Mouse (Mus musculus) liver, adult 2 months (tissue): ENCODE data around the gene Kazn. TPM values are rescaled to one million over a fixed set of nuclear protein-coding genes. Genes with fewer than 3 reads are reported as not detected.

Experiments
- DNase-seq: peaks from one replicate; pipeline ENCODE4 v3.0.0-alpha.2; 2011; ENCODE audit warnings: low read depth, low spot score; ENCODE audit errors: extremely low read depth
- H3K27ac ChIP-seq: fragments of 200-500 bp; replicated peaks from 2 replicates; pipeline ENCODE4 v1.5.1; 2012; ENCODE audit warnings: low read depth, mild to moderate bottlenecking, control low read depth, inconsistent platforms, low read length; ENCODE audit not compliant: insufficient read depth
- H3K27me3 ChIP-seq: fragments of 200-500 bp; 2 replicates; pipeline ENCODE4 v1.6.1; 2012; ENCODE audit warnings: mild to moderate bottlenecking, moderate library complexity, low read length, inconsistent platforms; ENCODE audit not compliant: control insufficient read depth, insufficient read depth
- H3K36me3 ChIP-seq: fragments of 200-500 bp; 2 replicates; pipeline ENCODE4 v1.6.1; 2012; ENCODE audit warnings: low read length, inconsistent platforms; ENCODE audit not compliant: control insufficient read depth, insufficient read depth
- H3K4me1 ChIP-seq: fragments of 200-500 bp; 2 replicates; pipeline ENCODE4 v1.6.1; 2011; ENCODE audit warnings: low read length; ENCODE audit not compliant: control insufficient read depth, insufficient read depth
- H3K4me3 ChIP-seq: fragments of 200-500 bp; 2 replicates; pipeline ENCODE4 v1.5.1; 2011; ENCODE audit warnings: low read depth, mild to moderate bottlenecking, control low read depth, low read length, moderate library complexity; ENCODE audit not compliant: insufficient read depth
- H3K79me2 ChIP-seq: fragments of 200-500 bp; 2 replicates; pipeline ENCODE4 v1.6.1; 2012; ENCODE audit warnings: inconsistent platforms, mild to moderate bottlenecking, low read length, moderate library complexity; ENCODE audit not compliant: control insufficient read depth, insufficient read depth
- H3K9ac ChIP-seq: fragments of 200-500 bp; 2 replicates; pipeline ENCODE4 v1.6.1; 2012; ENCODE audit warnings: low read depth, mild to moderate bottlenecking, control low read depth, inconsistent platforms, low read length
- CTCF ChIP-seq: fragments of 200-500 bp; IDR thresholded peaks from 2 replicates; pipeline ENCODE4 v1.5.1; 2011; ENCODE audit warnings: low read depth, low read length, control low read depth
- POLR2A ChIP-seq: fragments of 200-500 bp; IDR thresholded peaks from 2 replicates; pipeline ENCODE4 v1.6.1; 2011; ENCODE audit warnings: low read length, control low read depth; ENCODE audit not compliant: insufficient read depth; ENCODE audit errors: extremely low read depth
- WGBS: fragments of 180-500 bp; shearing (Covaris S2); methylation state at CpG from one replicate; pipeline ENCODE4 v1.1.7; 2018; 5-methylcytosine and 5-hydroxymethylcytosine counted together
- polyA plus RNA-seq: library from polyadenylated mRNA; depleted of rRNA; stranded (reverse); fragments of >200 nt; gene quantifications from 2 replicates; pipeline ENCODE4 v1.2.3, GENCODE M21; 2012
- total RNA-seq: library from RNA; depleted of rRNA; stranded (reverse); fragments of >200 nt; gene quantifications from 2 replicates; pipeline ENCODE4 v1.2.3, GENCODE M21; 2014

Kazn gene
- total and polyA plus RNA-seq, 2 experiments = 0.37 to 1.3 TPM

GRCm38 (mm10) chr4:142188501-142188900 is 50.7 kb downstream of the Kazn start:
- WGBS = 81% methylated on average over 2 of the region's 2 CpGs
- Histone ChIP-seq H3K4me1 (no peaks in the 10 kb centered on the region), H3K27ac (no peak overlapping the region), H3K27me3 (no peaks in the 10 kb centered on the region), H3K9ac (no peak overlapping the region), H3K36me3 (no peaks in the 10 kb centered on the region), H3K4me3 (no peak overlapping the region), H3K79me2 (no peaks in the 10 kb centered on the region)
- no peak for DNase-seq
- no peak for TF ChIP-seq POLR2A
- no peak for TF ChIP-seq CTCF

- Histone ChIP-seq H3K27ac (no peak overlapping the region), H3K4me1 (no peaks in the 10 kb centered on the region), H3K9ac (no peak overlapping the region), H3K27me3 (no peaks in the 10 kb centered on the region), H3K36me3 (no peaks in the 10 kb centered on the region), H3K4me3 (no peak overlapping the region), H3K79me2 (no peaks in the 10 kb centered on the region)
- WGBS = 95% methylated on average over 3 of the region's 3 CpGs
- no peak for DNase-seq
- no peak for TF ChIP-seq POLR2A
- no peak for TF ChIP-seq CTCF
Measured at GRCm38 (mm10) chr4:142186155-142186554, 53.0 kb downstream of the Kazn start.

GRCm38 (mm10) chr4:142185533-142185900 is 53.7 kb downstream of the Kazn start:
- H3K27ac ChIP-seq = no peak overlapping the region
- no peak overlapping the region for H3K9ac ChIP-seq
- no peak for DNase-seq
- H3K27me3 ChIP-seq = no peaks in the 10 kb centered on the region
- no peak for TF ChIP-seq CTCF
- TF ChIP-seq POLR2A = no peak
- 84% methylated on average over 9 of the region's 9 CpGs for WGBS
- no peaks in the 10 kb centered on the region for H3K79me2 ChIP-seq
- no peak overlapping the region for H3K4me3 ChIP-seq
- no peaks in the 10 kb centered on the region for H3K36me3 ChIP-seq
- H3K4me1 ChIP-seq = no peaks in the 10 kb centered on the region

GRCm38 (mm10) chr4:142184852-142185532 is 54.2 kb downstream of the Kazn start:
- TF ChIP-seq CTCF (no peak), POLR2A (no peak)

GRCm38 (mm10) chr4:142183591-142183990 is 55.6 kb downstream of the Kazn start:
- WGBS = 100% methylated on average over 1 of the region's 1 CpGs
- H3K4me1 ChIP-seq = 0 out of 2 replicates have a peak, but pooled peaks cover 3% of the 10 kb centered on the region
- DNase-seq = no peak
- no peak overlapping the region for H3K4me3 ChIP-seq
- no peak for TF ChIP-seq CTCF
- no peak for TF ChIP-seq POLR2A
- no peak overlapping the region for H3K9ac ChIP-seq
- H3K27ac ChIP-seq = no peak overlapping the region
- H3K27me3 ChIP-seq = no peaks in the 10 kb centered on the region
- H3K36me3 ChIP-seq = no peaks in the 10 kb centered on the region
- H3K79me2 ChIP-seq = no peaks in the 10 kb centered on the region

More at GRCm38 (mm10) chr4:142184852-142185532, 54.2 kb downstream of the Kazn start:
- H3K4me3 ChIP-seq = no peak overlapping the region
- no peaks in the 10 kb centered on the region for H3K27me3 ChIP-seq
- no peaks in the 10 kb centered on the region for H3K79me2 ChIP-seq
- no peaks in the 10 kb centered on the region for H3K36me3 ChIP-seq
- DNase-seq = no peak
- H3K4me1 ChIP-seq = 0 out of 2 replicates have a peak, but pooled peaks cover under 1% of the 10 kb centered on the region
- WGBS = 58% methylated on average over 13 of the region's 13 CpGs
- H3K27ac ChIP-seq = no peak overlapping the region
- no peak overlapping the region for H3K9ac ChIP-seq

- H3K9ac ChIP-seq = no peak overlapping the region
- TF ChIP-seq CTCF = no peak
- TF ChIP-seq POLR2A = no peak
- H3K27me3 ChIP-seq = no peaks in the 10 kb centered on the region
- no peaks in the 10 kb centered on the region for H3K36me3 ChIP-seq
- H3K4me1 ChIP-seq = 0 out of 2 replicates have a peak, but pooled peaks cover 3% of the 10 kb centered on the region
- H3K79me2 ChIP-seq = no peaks in the 10 kb centered on the region
- no peak overlapping the region for H3K27ac ChIP-seq
- no peak overlapping the region for H3K4me3 ChIP-seq
- no peak for DNase-seq
- 79% methylated on average over 3 of the region's 3 CpGs for WGBS
Measured at GRCm38 (mm10) chr4:142183015-142183414, 56.2 kb downstream of the Kazn start.
